Mouse (Mus musculus): ENCODE data around the gene Cc2d1b. TPM values are rescaled to one million over a fixed set of nuclear protein-coding genes. Genes with fewer than 3 reads are reported as not detected.

The Cc2d1b gene
- polyA plus RNA-seq, 1 experiment = 50.0 TPM

DNA sequence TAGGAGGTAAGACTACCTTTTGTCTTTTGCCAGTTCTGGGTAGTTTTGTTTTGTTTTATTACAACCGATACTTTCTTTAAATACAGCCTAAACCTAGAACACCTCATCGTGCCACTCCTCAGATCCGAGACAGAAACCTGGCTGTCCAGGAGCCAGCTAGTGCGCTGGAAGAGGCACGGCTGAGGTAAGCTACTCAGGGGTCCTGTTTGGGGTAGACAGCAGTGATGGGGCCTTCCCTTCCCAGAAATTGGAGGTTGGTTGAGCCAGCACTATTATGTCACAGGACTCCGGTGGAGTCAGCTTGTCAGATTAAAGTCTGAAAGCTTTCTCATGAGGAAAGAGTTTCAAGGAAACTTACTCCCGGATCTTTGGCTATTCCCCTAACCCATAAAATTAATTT lies 17.9 kb upstream of the Cc2d1b start:
- TF ChIP-seq CTCF (IDR thresholded peaks at IDR 0.05; ENCODE audit: borderline replicate concordance, insufficient read depth, low read depth, low read length) (no peak), POLR2A (IDR thresholded peaks at IDR 0.05; ENCODE audit: borderline replicate concordance, insufficient read depth, low read length) (no peak)
- no peaks in the 10 kb centered on the region for H3K4me1 ChIP-seq (ENCODE audit: control insufficient read depth, insufficient read depth, low read length)
- no peaks in the 10 kb centered on the region for H3K27me3 ChIP-seq (ENCODE audit: control insufficient read depth, insufficient read depth, low read length)
- no peak overlapping the region for H3K27ac ChIP-seq (ENCODE audit: insufficient read depth, low read length)
- H3K4me3 ChIP-seq (replicated peaks; ENCODE audit: insufficient read depth, low read depth, low read length) = no peak overlapping the region
- no peak for DNase-seq
- WGBS = 90% methylated on average over 7 of the region's 7 CpGs

DNA sequence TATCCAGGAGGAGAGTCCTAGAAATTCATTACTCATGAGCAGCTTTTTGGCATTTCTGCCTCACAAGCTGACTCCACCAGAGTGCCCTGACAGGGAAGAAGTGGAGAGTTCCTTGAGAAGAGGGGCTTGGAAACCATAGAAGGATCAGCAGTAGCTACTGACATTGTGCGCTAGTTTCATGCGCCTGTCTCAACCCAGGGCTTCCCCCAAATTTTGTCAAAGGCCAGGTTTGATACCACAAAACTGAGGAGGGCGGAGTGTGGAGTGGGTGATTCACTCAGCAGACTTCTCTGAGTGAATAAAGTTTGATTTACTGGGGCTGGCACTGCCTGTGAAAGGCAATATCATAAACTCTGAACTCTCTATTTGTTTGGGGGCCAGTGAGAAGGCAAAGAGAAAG lies 11.1 kb upstream of the Cc2d1b start:
- WGBS = 91% methylated on average over 3 of the region's 3 CpGs
- no peak overlapping the region for H3K27ac ChIP-seq (ENCODE audit: insufficient read depth, low read length)

DNA sequence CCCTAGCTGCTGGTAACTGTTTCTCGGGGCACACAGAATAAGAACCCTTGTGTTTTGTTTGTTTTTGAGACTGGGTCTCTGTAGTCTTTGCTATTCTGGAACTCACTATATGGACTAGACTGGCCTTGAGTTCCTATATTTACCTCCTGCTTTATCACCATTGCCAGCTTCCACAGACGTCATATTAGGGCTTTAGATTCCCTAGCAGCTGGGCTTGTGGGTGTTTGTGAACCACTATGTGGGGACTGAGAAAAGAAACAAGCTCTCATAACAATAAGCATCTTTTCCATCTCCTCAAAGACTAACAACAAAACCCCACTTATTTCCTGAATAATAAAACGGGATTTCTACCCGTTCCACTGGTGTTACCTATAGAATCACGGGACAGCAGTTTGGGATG lies 8.8 kb upstream of the Cc2d1b start:
- no peak for DNase-seq
- WGBS = 89% methylated on average over 5 of the region's 5 CpGs
- Histone ChIP-seq H3K4me3 (replicated peaks; ENCODE audit: insufficient read depth, low read depth, low read length) (no peak overlapping the region), H3K27ac (ENCODE audit: insufficient read depth, low read length) (no peak overlapping the region), H3K27me3 (ENCODE audit: control insufficient read depth, insufficient read depth, low read length) (no peaks in the 10 kb centered on the region), H3K4me1 (ENCODE audit: control insufficient read depth, insufficient read depth, low read length) (no peaks in the 10 kb centered on the region)
- TF ChIP-seq POLR2A (IDR thresholded peaks at IDR 0.05; ENCODE audit: borderline replicate concordance, insufficient read depth, low read length) (no peak), CTCF (IDR thresholded peaks at IDR 0.05; ENCODE audit: borderline replicate concordance, insufficient read depth, low read depth, low read length) (no peak)

More for the DNA sequence above, 11.1 kb upstream of the Cc2d1b start:
- Histone ChIP-seq H3K27me3 (ENCODE audit: control insufficient read depth, insufficient read depth, low read length) (no peaks in the 10 kb centered on the region), H3K4me1 (ENCODE audit: control insufficient read depth, insufficient read depth, low read length) (no peaks in the 10 kb centered on the region), H3K4me3 (replicated peaks; ENCODE audit: insufficient read depth, low read depth, low read length) (no peak overlapping the region)
- no peak for DNase-seq
- TF ChIP-seq CTCF (IDR thresholded peaks at IDR 0.05; ENCODE audit: borderline replicate concordance, insufficient read depth, low read depth, low read length) = no peak
- no peak for TF ChIP-seq POLR2A (IDR thresholded peaks at IDR 0.05; ENCODE audit: borderline replicate concordance, insufficient read depth, low read length)

DNA sequence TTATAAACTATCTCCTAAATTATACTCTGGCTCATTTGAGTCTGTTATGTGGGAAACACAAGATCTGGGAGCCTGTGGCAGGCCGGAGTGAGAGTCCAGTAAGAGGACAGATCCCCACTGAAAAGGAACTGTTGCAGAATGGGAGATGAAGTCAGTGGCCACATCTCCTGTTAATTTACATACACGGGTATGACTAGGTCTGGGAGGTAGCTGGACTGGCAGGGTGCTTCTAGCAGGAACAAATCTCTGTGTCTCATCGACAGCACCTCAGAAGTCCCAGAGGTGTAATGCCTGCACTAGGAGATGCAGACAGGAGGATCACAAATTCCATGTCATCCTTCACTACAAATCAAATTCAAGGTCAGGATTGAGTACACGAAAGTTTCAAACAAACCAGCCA lies 1.2 kb upstream of the Cc2d1b start:
- H3K4me3 ChIP-seq (replicated peaks; ENCODE audit: insufficient read depth, low read depth, low read length) = peak overlapping the region; percentile 95
- peaks cover 9% of the 10 kb centered on the region; the same call in 1 of the 2 replicates for H3K4me1 ChIP-seq (ENCODE audit: control insufficient read depth, insufficient read depth, low read length)
- DNase-seq = no peak
- TF ChIP-seq POLR2A (IDR thresholded peaks at IDR 0.05; ENCODE audit: borderline replicate concordance, insufficient read depth, low read length) (no peak), CTCF (IDR thresholded peaks at IDR 0.05; ENCODE audit: borderline replicate concordance, insufficient read depth, low read depth, low read length) (no peak)
- no peak overlapping the region for H3K27ac ChIP-seq (ENCODE audit: insufficient read depth, low read length)
- H3K27me3 ChIP-seq (ENCODE audit: control insufficient read depth, insufficient read depth, low read length) = no peaks in the 10 kb centered on the region
- 72% methylated on average over 4 of the region's 4 CpGs for WGBS

DNA sequence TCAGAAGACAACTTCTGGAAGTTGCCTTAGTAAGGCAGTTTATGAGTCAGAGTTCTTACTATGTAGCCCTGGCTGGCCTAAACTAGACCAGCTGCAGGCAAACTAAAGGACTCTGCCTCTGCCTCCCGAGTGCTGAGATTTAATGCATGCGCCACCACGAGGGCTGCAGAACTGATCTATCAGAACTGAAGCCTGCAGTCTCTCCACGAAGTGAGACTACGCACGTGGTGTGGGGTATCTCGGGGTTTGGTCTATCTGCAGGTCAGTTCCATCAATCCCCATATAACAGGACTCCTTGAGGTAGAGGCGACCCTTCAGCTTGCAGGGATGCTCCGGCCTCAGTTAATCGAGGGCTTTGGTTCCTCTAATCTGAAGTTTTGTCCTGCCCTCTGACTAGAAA lies 575 bp upstream of the Cc2d1b start:
- DNase-seq = no peak
- H3K4me3 ChIP-seq (replicated peaks; ENCODE audit: insufficient read depth, low read depth, low read length) = peak overlapping the region; percentile 95

DNA sequence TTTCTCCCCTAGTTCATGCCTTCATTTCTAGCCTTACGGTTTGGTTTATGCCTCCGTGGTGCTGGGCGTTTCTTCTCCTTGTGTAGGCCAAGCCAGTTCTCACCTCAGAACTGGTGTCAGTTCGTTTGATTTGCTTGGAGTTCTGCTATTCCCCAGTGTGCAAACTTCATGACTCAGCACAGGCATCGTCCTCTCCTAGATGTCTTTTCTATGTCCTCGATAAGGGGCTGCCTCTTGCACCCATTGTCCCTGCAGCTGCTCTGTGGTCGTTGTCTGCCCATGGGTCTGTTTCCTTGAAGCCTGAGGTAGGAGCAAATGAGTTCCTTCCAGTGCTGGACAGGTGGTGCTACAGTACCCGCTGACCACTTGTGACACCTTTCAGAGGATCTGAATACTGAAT lies 796 bp downstream of the Cc2d1b start:
- H3K4me1 ChIP-seq (ENCODE audit: control insufficient read depth, insufficient read depth, low read length) = peaks cover 9% of the 10 kb centered on the region
- H3K27me3 ChIP-seq (ENCODE audit: control insufficient read depth, insufficient read depth, low read length) = no peaks in the 10 kb centered on the region
- peak overlapping the region; percentile 77 for H3K27ac ChIP-seq (ENCODE audit: insufficient read depth, low read length)
- TF ChIP-seq POLR2A (IDR thresholded peaks at IDR 0.05; ENCODE audit: borderline replicate concordance, insufficient read depth, low read length) (no peak), CTCF (IDR thresholded peaks at IDR 0.05; ENCODE audit: borderline replicate concordance, insufficient read depth, low read depth, low read length) (no peak)
- WGBS = 4% methylated on average over 8 of the region's 8 CpGs
- H3K4me3 ChIP-seq (replicated peaks; ENCODE audit: insufficient read depth, low read depth, low read length) = peak overlapping the region; percentile 95
- DNase-seq = peak; percentile 30 to 39

More for the DNA sequence above, 575 bp upstream of the Cc2d1b start:
- Histone ChIP-seq H3K27ac (ENCODE audit: insufficient read depth, low read length) (peak overlapping the region; percentile 39), H3K4me1 (ENCODE audit: control insufficient read depth, insufficient read depth, low read length) (peaks cover 9% of the 10 kb centered on the region; the same call in 1 of the 2 replicates), H3K27me3 (ENCODE audit: control insufficient read depth, insufficient read depth, low read length) (no peaks in the 10 kb centered on the region)
- WGBS = 1% methylated on average over 10 of the region's 10 CpGs
- TF ChIP-seq CTCF (IDR thresholded peaks at IDR 0.05; ENCODE audit: borderline replicate concordance, insufficient read depth, low read depth, low read length) = no peak
- TF ChIP-seq POLR2A (IDR thresholded peaks at IDR 0.05; ENCODE audit: borderline replicate concordance, insufficient read depth, low read length) = no peak

DNA sequence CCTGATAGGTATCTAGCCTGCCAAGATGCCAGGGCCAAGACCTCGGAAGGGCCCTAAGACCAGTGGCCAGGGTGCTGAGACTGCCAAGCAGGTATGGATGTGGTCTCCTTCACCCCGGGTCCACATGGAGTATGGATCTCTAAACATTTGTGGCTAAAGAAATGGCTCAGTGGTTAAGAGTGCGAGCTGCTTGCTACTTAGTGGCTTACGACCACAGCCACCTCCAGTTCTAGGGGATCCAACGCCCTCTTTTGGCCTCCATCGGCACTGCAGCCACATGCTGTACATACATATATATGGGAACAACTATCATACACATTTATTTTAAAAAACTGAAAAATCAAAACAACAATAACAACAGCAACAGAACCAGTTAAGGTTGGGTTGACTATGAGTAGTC lies 1.8 kb downstream of the Cc2d1b start:
- Histone ChIP-seq H3K27ac (ENCODE audit: insufficient read depth, low read length) (no peak overlapping the region), H3K4me3 (replicated peaks; ENCODE audit: insufficient read depth, low read depth, low read length) (no peak overlapping the region), H3K4me1 (ENCODE audit: control insufficient read depth, insufficient read depth, low read length) (peaks cover 9% of the 10 kb centered on the region), H3K27me3 (ENCODE audit: control insufficient read depth, insufficient read depth, low read length) (no peaks in the 10 kb centered on the region)
- peak in 1 of 2 experiments; percentile 33 for DNase-seq
- TF ChIP-seq POLR2A (IDR thresholded peaks at IDR 0.05; ENCODE audit: borderline replicate concordance, insufficient read depth, low read length) (no peak), CTCF (IDR thresholded peaks at IDR 0.05; ENCODE audit: borderline replicate concordance, insufficient read depth, low read depth, low read length) (no peak; the same call in 1 of the 2 replicates)
- 97% methylated on average over 6 of the region's 6 CpGs for WGBS

DNA sequence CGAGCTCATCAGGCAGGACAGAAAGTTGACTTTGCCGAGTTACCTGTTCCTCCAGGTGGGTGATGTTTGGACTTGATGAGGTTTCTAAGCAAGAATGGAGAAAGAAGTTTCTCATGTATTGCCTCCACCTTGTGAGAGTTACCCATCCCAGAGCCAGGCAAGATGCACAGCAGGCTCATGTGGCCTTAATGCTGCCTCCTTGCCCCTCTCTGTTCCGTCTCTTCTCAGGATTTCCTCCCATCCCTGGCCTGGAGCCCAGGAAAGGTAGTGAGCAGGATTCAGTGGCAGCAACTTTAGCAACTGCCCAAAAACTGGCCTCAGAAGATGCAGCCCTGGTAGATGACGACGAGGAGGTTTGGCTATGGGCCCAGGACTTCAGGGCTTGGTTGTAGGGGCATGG lies 7.3 kb downstream of the Cc2d1b start:
- TF ChIP-seq CTCF (IDR thresholded peaks at IDR 0.05; ENCODE audit: borderline replicate concordance, insufficient read depth, low read depth, low read length) = no peak
- no peak for TF ChIP-seq POLR2A (IDR thresholded peaks at IDR 0.05; ENCODE audit: borderline replicate concordance, insufficient read depth, low read length)
- Histone ChIP-seq H3K27me3 (ENCODE audit: control insufficient read depth, insufficient read depth, low read length) (no peaks in the 10 kb centered on the region), H3K4me3 (replicated peaks; ENCODE audit: insufficient read depth, low read depth, low read length) (no peak overlapping the region), H3K4me1 (ENCODE audit: control insufficient read depth, insufficient read depth, low read length) (no peaks in the 10 kb centered on the region; the same call in 1 of the 2 replicates), H3K27ac (ENCODE audit: insufficient read depth, low read length) (no peak overlapping the region)
- DNase-seq = no peak
- WGBS = 56% methylated on average over 5 of the region's 5 CpGs
